Mouse (Mus musculus) myocyte (in vitro differentiated cells): Measurements from ENCODE around the gene Usp28.

ENCODE experiments used
- E2F4 ChIP-seq: IDR thresholded peaks from one replicate; pipeline ENCODE4 v1.6.1; 2011; ENCODE audit warnings: mild to moderate bottlenecking, control low read depth, moderate library complexity; ENCODE audit not compliant: insufficient read depth
- POLR2A ChIP-seq: IDR thresholded peaks from one replicate; pipeline ENCODE4 v1.6.1; 2011; ENCODE audit warnings: low read depth, mild to moderate bottlenecking, control low read depth, moderate library complexity; ENCODE audit not compliant: insufficient read length
- TCF12 ChIP-seq: IDR thresholded peaks from one replicate; pipeline ENCODE4 v1.6.1; 2011; ENCODE audit warnings: mild to moderate bottlenecking, control low read depth; ENCODE audit not compliant: poor library complexity, insufficient read depth, severe bottlenecking

DNA sequence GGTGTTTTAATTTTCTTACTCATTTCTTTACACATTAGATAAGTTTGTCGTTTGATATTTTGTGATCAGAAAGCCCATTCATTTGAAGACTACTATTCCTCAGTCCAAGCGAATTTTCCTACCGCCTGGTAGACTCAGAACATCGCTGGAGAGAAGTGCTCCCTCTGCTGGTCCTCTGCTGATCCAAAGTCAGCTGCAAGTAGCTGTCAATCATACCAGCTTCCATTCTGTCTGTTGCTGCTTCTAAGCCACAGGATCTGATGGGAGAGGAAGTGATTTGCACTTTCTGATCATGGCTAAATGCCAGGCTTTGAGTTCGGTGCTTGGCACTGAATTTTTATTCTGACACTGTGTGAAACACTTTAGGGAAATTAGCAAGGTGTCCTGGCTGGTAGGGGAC, 66.2 kb downstream of the Usp28 start:
- TF ChIP-seq E2F4 (no peak), POLR2A (no peak), TCF12 (no peak)
